Mouse (Mus musculus) intestine, embryonic 16.5 days (tissue): ENCODE measurements around the gene Stx11. TPM values are rescaled to one million over a fixed set of nuclear protein-coding genes. Genes with fewer than 3 reads are reported as not detected.
A peak's percentile ranks its signal among the peaks of the same experiment; 100 is the strongest.

Experiments used
- ATAC-seq: fragments of 200-750 bp; cut with Nextera tagmentation; 2 replicates; pipeline ENCODE4 v1.8.0; 2017; ENCODE audit warnings: moderate TSS enrichment, moderate library complexity
- H3K27ac ChIP-seq: fragments of 300-500 bp; sonication (generic); 2 replicates; pipeline ENCODE4 v1.5.1; 2014; ENCODE audit warnings: mild to moderate bottlenecking, low read length
- H3K27me3 ChIP-seq: fragments of 300-500 bp; sonication (generic); replicated peaks from 2 replicates; pipeline ENCODE4 v1.6.1; 2014; ENCODE audit warnings: low read length, control low read depth, mixed read lengths; ENCODE audit not compliant: control insufficient read depth, insufficient read depth
- H3K36me3 ChIP-seq: fragments of 300-500 bp; sonication (generic); 2 replicates; pipeline ENCODE4 v1.6.1; 2014; ENCODE audit warnings: low read length, control low read depth; ENCODE audit not compliant: control insufficient read depth, insufficient read depth
- H3K4me1 ChIP-seq: fragments of 300-500 bp; sonication (generic); 2 replicates; pipeline ENCODE4 v1.6.1; 2014; ENCODE audit warnings: low read length, control low read depth, mixed read lengths; ENCODE audit not compliant: control insufficient read depth, insufficient read depth
- H3K4me2 ChIP-seq: fragments of 300-500 bp; sonication (generic); 2 replicates; pipeline ENCODE4 v1.6.1; 2014; ENCODE audit warnings: low read depth, low read length, control low read depth
- H3K4me3 ChIP-seq: fragments of 300-500 bp; sonication (generic); 2 replicates; pipeline ENCODE4 v1.5.1; 2014; ENCODE audit warnings: mild to moderate bottlenecking, low read length
- H3K9ac ChIP-seq: fragments of 300-500 bp; sonication (generic); 2 replicates; pipeline ENCODE4 v1.6.1; 2014; ENCODE audit warnings: low read depth, low read length
- H3K9me3 ChIP-seq: fragments of 300-500 bp; sonication (generic); 2 replicates; pipeline ENCODE4 v1.6.1; 2016; ENCODE audit warnings: low read length, control low read depth; ENCODE audit not compliant: control insufficient read depth
- WGBS: fragments of 180-500 bp; shearing (Covaris S2); extraction: QIAGEN DNeasy Blood & Tissue Kit; methylation state at CpG from one replicate; pipeline ENCODE4 v1.1.7; 2014; 5-methylcytosine and 5-hydroxymethylcytosine counted together
- polyA plus RNA-seq: library from polyadenylated mRNA; unstranded; fragments of >200 nt; fragmentation: Nextera tagmentation; extraction: Ambion mirVana; gene quantifications from 2 replicates; pipeline ENCODE4 v1.2.1, GENCODE M21; 2015

Stx11 gene
- polyA plus RNA-seq, 1 experiment from 2014 or later, result 1.1 TPM

- peak overlapping the region; percentile 45; the same call in 1 of the 2 replicates for H3K27ac ChIP-seq
- peak; percentile 64 for ATAC-seq
- WGBS, result 3% methylated on average over 13 of the region's 13 CpGs
Observed at GRCm38 (mm10) chr10:12922077-12922573, 42.0 kb downstream of the Stx11 start.

GRCm38 (mm10) chr10:12921551-12922040, 42.5 kb downstream of the Stx11 start:
- no peak for ATAC-seq
- H3K4me3 ChIP-seq, result peak overlapping the region; percentile 59
- H3K27ac ChIP-seq, result no peak overlapping the region
- H3K36me3 ChIP-seq, result no peaks in the 10 kb centered on the region
- H3K4me2 ChIP-seq, result peak overlapping the region; percentile 18; the same call in 1 of the 2 replicates
- no peak overlapping the region for H3K9ac ChIP-seq
- H3K4me1 ChIP-seq, result no peaks in the 10 kb centered on the region
- H3K27me3 ChIP-seq, result no peaks in the 10 kb centered on the region
- no peaks in the 10 kb centered on the region for H3K9me3 ChIP-seq
- 42% methylated on average over 11 of the region's 11 CpGs for WGBS

More at GRCm38 (mm10) chr10:12922077-12922573, 42.0 kb downstream of the Stx11 start:
- Histone ChIP-seq H3K4me1 (no peaks in the 10 kb centered on the region), H3K4me3 (peak overlapping the region; percentile 59), H3K36me3 (no peaks in the 10 kb centered on the region), H3K9me3 (no peaks in the 10 kb centered on the region), H3K27me3 (no peaks in the 10 kb centered on the region), H3K4me2 (peak overlapping the region; percentile 63), H3K9ac (peak overlapping the region; percentile 70)

- Histone ChIP-seq H3K36me3 (no peaks in the 10 kb centered on the region), H3K9me3 (no peaks in the 10 kb centered on the region), H3K4me2 (no peak overlapping the region), H3K27me3 (no peaks in the 10 kb centered on the region), H3K4me3 (no peak overlapping the region), H3K27ac (no peak overlapping the region), H3K4me1 (no peaks in the 10 kb centered on the region), H3K9ac (no peak overlapping the region)
- WGBS, result 44% methylated on average over 5 of the region's 5 CpGs
- ATAC-seq, result 0 out of 2 replicates have a peak, but pooled peaks have one; percentile 9
Observed at GRCm38 (mm10) chr10:12919287-12919686, 44.8 kb downstream of the Stx11 start.

GRCm38 (mm10) chr10:12917626-12918025, 46.5 kb downstream of the Stx11 start:
- 67% methylated on average over 1 of the region's 1 CpGs for WGBS
- H3K27ac ChIP-seq, result no peak overlapping the region
- no peaks in the 10 kb centered on the region for H3K9me3 ChIP-seq
- H3K9ac ChIP-seq, result no peak overlapping the region
- H3K27me3 ChIP-seq, result no peaks in the 10 kb centered on the region
- no peaks in the 10 kb centered on the region for H3K36me3 ChIP-seq
- no peak overlapping the region for H3K4me2 ChIP-seq
- no peak overlapping the region for H3K4me3 ChIP-seq
- ATAC-seq, result no peak
- no peaks in the 10 kb centered on the region for H3K4me1 ChIP-seq

- Histone ChIP-seq H3K9ac (no peak overlapping the region), H3K4me1 (no peaks in the 10 kb centered on the region), H3K4me2 (no peak overlapping the region), H3K36me3 (no peaks in the 10 kb centered on the region), H3K4me3 (no peak overlapping the region), H3K27ac (no peak overlapping the region), H3K9me3 (no peaks in the 10 kb centered on the region), H3K27me3 (no peaks in the 10 kb centered on the region)
- 81% methylated on average over 6 of the region's 6 CpGs for WGBS
- no peak for ATAC-seq
Observed at GRCm38 (mm10) chr10:12916376-12916775, 47.7 kb downstream of the Stx11 start.

- Histone ChIP-seq H3K27me3 (no peaks in the 10 kb centered on the region), H3K36me3 (no peaks in the 10 kb centered on the region), H3K9ac (no peak overlapping the region), H3K4me2 (no peak overlapping the region), H3K9me3 (no peaks in the 10 kb centered on the region), H3K27ac (no peak overlapping the region), H3K4me3 (no peak overlapping the region), H3K4me1 (no peaks in the 10 kb centered on the region)
- 43% methylated on average over 7 of the region's 7 CpGs for WGBS
- no peak for ATAC-seq
Observed at GRCm38 (mm10) chr10:12915826-12916225, 48.3 kb downstream of the Stx11 start.

- ATAC-seq, result no peak
- no peaks in the 10 kb centered on the region for H3K36me3 ChIP-seq
- 100% methylated on average over 1 of the region's 1 CpGs for WGBS
- H3K27me3 ChIP-seq, result no peaks in the 10 kb centered on the region
- no peak overlapping the region for H3K27ac ChIP-seq
- no peaks in the 10 kb centered on the region for H3K4me1 ChIP-seq
- H3K9me3 ChIP-seq, result no peaks in the 10 kb centered on the region
- no peak overlapping the region for H3K9ac ChIP-seq
- no peak overlapping the region for H3K4me3 ChIP-seq
- no peak overlapping the region for H3K4me2 ChIP-seq
Observed at GRCm38 (mm10) chr10:12914203-12914602, 49.9 kb downstream of the Stx11 start.

GRCm38 (mm10) chr10:12911981-12912530, 52.0 kb downstream of the Stx11 start:
- Histone ChIP-seq H3K4me1 (no peaks in the 10 kb centered on the region), H3K9me3 (no peaks in the 10 kb centered on the region), H3K4me2 (peak overlapping the region; percentile 22; the same call in 1 of the 2 replicates), H3K36me3 (no peaks in the 10 kb centered on the region), H3K27ac (peak overlapping the region; percentile 29), H3K9ac (peak overlapping the region; percentile 6; the same call in 1 of the 2 replicates), H3K27me3 (no peaks in the 10 kb centered on the region), H3K4me3 (no peak overlapping the region)
- 44% methylated on average over 11 of the region's 11 CpGs for WGBS
- ATAC-seq, result 0 out of 2 replicates have a peak, but pooled peaks have one; percentile 33

GRCm38 (mm10) chr10:12911451-12911850, 52.6 kb downstream of the Stx11 start:
- Histone ChIP-seq H3K27ac (no peak overlapping the region; the same call in 1 of the 2 replicates), H3K4me1 (no peaks in the 10 kb centered on the region), H3K9ac (no peak overlapping the region), H3K4me2 (no peak overlapping the region), H3K4me3 (no peak overlapping the region), H3K9me3 (no peaks in the 10 kb centered on the region), H3K36me3 (no peaks in the 10 kb centered on the region), H3K27me3 (no peaks in the 10 kb centered on the region)
- WGBS, result 75% methylated on average over 13 of the region's 13 CpGs
- ATAC-seq, result no peak
